Mouse (Mus musculus) limb, embryonic 14.5 days (tissue): Measurements from ENCODE around the gene Tbc1d10b. TPM values are rescaled to one million over a fixed set of nuclear protein-coding genes. Genes with fewer than 3 reads are reported as not detected.

ENCODE experiments used
- ATAC-seq: fragments of 200-750 bp; cut with Nextera tagmentation; 2 replicates; pipeline ENCODE4 v1.8.0; 2017; ENCODE audit warnings: low read depth, moderate number of reproducible peaks, moderate TSS enrichment; ENCODE audit not compliant: low FRiP score
- DNase-seq: peaks from one replicate; pipeline ENCODE4 v3.0.0-alpha.2; 2015; ENCODE audit warnings: low spot score
- H3K27ac ChIP-seq: fragments of 300-500 bp; sonication (generic); replicated peaks from 2 replicates; pipeline ENCODE4 v1.5.1; 2014; ENCODE audit warnings: low read depth, mild to moderate bottlenecking, low read length, moderate library complexity, mixed read lengths
- H3K27me3 ChIP-seq: fragments of 300-500 bp; sonication (generic); 2 replicates; pipeline ENCODE4 v1.6.1; 2014; ENCODE audit warnings: low read length, mixed read lengths; ENCODE audit not compliant: control insufficient read depth, insufficient read depth
- H3K36me3 ChIP-seq: fragments of 300-500 bp; sonication (generic); 2 replicates; pipeline ENCODE4 v1.6.1; 2014; ENCODE audit warnings: mild to moderate bottlenecking, low read length, moderate library complexity, mixed read lengths; ENCODE audit not compliant: control insufficient read depth, insufficient read depth
- H3K4me1 ChIP-seq: fragments of 300-500 bp; sonication (generic); 2 replicates; pipeline ENCODE4 v1.6.1; 2014; ENCODE audit warnings: antibody characterized with exemption, low read length, mixed read lengths; ENCODE audit not compliant: control insufficient read depth, insufficient read depth
- H3K4me2 ChIP-seq: fragments of 300-500 bp; sonication (generic); replicated peaks from 2 replicates; pipeline ENCODE4 v1.6.1; 2014; ENCODE audit warnings: low read depth, mild to moderate bottlenecking, low read length, moderate library complexity; ENCODE audit not compliant: severe bottlenecking
- H3K4me3 ChIP-seq: fragments of 300-500 bp; sonication (generic); replicated peaks from 2 replicates; pipeline ENCODE4 v1.5.1; 2014; ENCODE audit warnings: low read length
- H3K9ac ChIP-seq: fragments of 300-500 bp; sonication (generic); 2 replicates; pipeline ENCODE4 v1.6.1; 2014; ENCODE audit warnings: mild to moderate bottlenecking, low read depth, low read length, moderate library complexity; ENCODE audit not compliant: severe bottlenecking
- H3K9me3 ChIP-seq: fragments of 300-500 bp; sonication (generic); 2 replicates; pipeline ENCODE4 v1.6.1; 2016; ENCODE audit warnings: low read length; ENCODE audit not compliant: control insufficient read depth
- POLR2A ChIP-seq: fragments of 200-500 bp; IDR thresholded peaks from 2 replicates; pipeline ENCODE4 v1.8.0; 2012; ENCODE audit warnings: inconsistent platforms, mild to moderate bottlenecking, moderate library complexity, borderline replicate concordance; ENCODE audit not compliant: insufficient read depth, insufficient read length; ENCODE audit errors: extremely low read depth
- WGBS: fragments of 180-500 bp; shearing (Covaris S2); extraction: QIAGEN DNeasy Blood & Tissue Kit; methylation state at CpG from one replicate; pipeline ENCODE4 v1.1.7; 2014; 5-methylcytosine and 5-hydroxymethylcytosine counted together
- polyA plus RNA-seq, 2 experiments: library from polyadenylated mRNA; depleted of rRNA in 1 of 2; stranded (reverse) in 1 of 2; unstranded in 1 of 2; fragments of >200 nt; fragmentation: Nextera tagmentation in 1 of 2; extraction: Ambion mirVana in 1 of 2; gene quantifications; 2 replicates each; pipeline versions ENCODE4 v1.2.1 to v1.2.3; 2012 to 2014

The Tbc1d10b gene
- polyA plus RNA-seq, 2 experiments, result 27.1 to 46.8 TPM

- no peaks in the 10 kb centered on the region for H3K4me1 ChIP-seq
- no peaks in the 10 kb centered on the region for H3K9me3 ChIP-seq
- H3K4me3 ChIP-seq, result no peak overlapping the region
- WGBS, result 90% methylated on average over 6 of the region's 6 CpGs
- no peak for TF ChIP-seq POLR2A
- H3K27me3 ChIP-seq, result no peaks in the 10 kb centered on the region
- no peaks in the 10 kb centered on the region for H3K36me3 ChIP-seq
- H3K4me2 ChIP-seq, result no peak overlapping the region
- DNase-seq (no peak), ATAC-seq (no peak)
- H3K27ac ChIP-seq, result no peak overlapping the region
- H3K9ac ChIP-seq, result no peak overlapping the region
Measured at GRCm38 (mm10) chr7:127152464-127152863, 55.8 kb downstream of the Tbc1d10b start.

- H3K27me3 ChIP-seq, result no peaks in the 10 kb centered on the region
- H3K27ac ChIP-seq, result no peak overlapping the region
- H3K9ac ChIP-seq, result no peak overlapping the region
- no peak overlapping the region for H3K4me3 ChIP-seq
- no peak overlapping the region for H3K4me2 ChIP-seq
- H3K9me3 ChIP-seq, result no peaks in the 10 kb centered on the region
- no peaks in the 10 kb centered on the region for H3K36me3 ChIP-seq
- H3K4me1 ChIP-seq, result no peaks in the 10 kb centered on the region
- DNase-seq, result no peak
- 61% methylated on average over 3 of the region's 3 CpGs for WGBS
- TF ChIP-seq POLR2A, result no peak
- no peak for ATAC-seq
Measured at GRCm38 (mm10) chr7:127147901-127148300, 60.4 kb downstream of the Tbc1d10b start.

Other genes starting within 250 kb of the Tbc1d10b start
- gene Cdipt, start 232.6 kb downstream of the Tbc1d10b start, polyA plus RNA-seq (2012; rRNA removed), result 123 and 172 TPM in 2 replicates
- 84.8 and 94.0 TPM in 2 replicates for gene Cdipt, start 232.6 kb downstream of the Tbc1d10b start, polyA plus RNA-seq (2014; fragmentation: Nextera tagmentation; extraction: Ambion mirVana)
- gene Cdiptos, start 232.4 kb downstream of the Tbc1d10b start, polyA plus RNA-seq (2012; rRNA removed), result 1.5 and 1.9 TPM in 2 replicates
- gene Cdiptos, start 232.4 kb downstream of the Tbc1d10b start, polyA plus RNA-seq (2014; fragmentation: Nextera tagmentation; extraction: Ambion mirVana), result 0.83 and 1.2 TPM in 2 replicates
- gene Mvp, start 193.8 kb downstream of the Tbc1d10b start, polyA plus RNA-seq (2012; rRNA removed), result 7.9 and 8.0 TPM in 2 replicates
- gene Mvp, start 193.8 kb downstream of the Tbc1d10b start, polyA plus RNA-seq (2014; fragmentation: Nextera tagmentation; extraction: Ambion mirVana), result 7.3 and 7.9 TPM in 2 replicates
- gene Pagr1b, start 192.0 kb downstream of the Tbc1d10b start, polyA plus RNA-seq (2012; rRNA removed), result 3.2 and 4.3 TPM in 2 replicates
- gene Pagr1b, start 192.0 kb downstream of the Tbc1d10b start, polyA plus RNA-seq (2014; fragmentation: Nextera tagmentation; extraction: Ambion mirVana), result 0.61 TPM in 1 of 2 replicates, not detected in the other
- 27.0 and 31.9 TPM in 2 replicates for gene Pagr1a, start 191.1 kb downstream of the Tbc1d10b start, polyA plus RNA-seq (2012; rRNA removed)
- 47.6 and 63.6 TPM in 2 replicates for gene Pagr1a, start 191.1 kb downstream of the Tbc1d10b start, polyA plus RNA-seq (2014; fragmentation: Nextera tagmentation; extraction: Ambion mirVana)
- gene Gm42742, start 187.4 kb downstream of the Tbc1d10b start, polyA plus RNA-seq (2012; rRNA removed), result 111 and 143 TPM in 2 replicates
- 26.8 and 37.7 TPM in 2 replicates for gene Gm42742, start 187.4 kb downstream of the Tbc1d10b start, polyA plus RNA-seq (2014; fragmentation: Nextera tagmentation; extraction: Ambion mirVana)
- gene Prrt2, start 187.3 kb downstream of the Tbc1d10b start, polyA plus RNA-seq (2012; rRNA removed), result 74.6 and 130 TPM in 2 replicates
- gene Prrt2, start 187.3 kb downstream of the Tbc1d10b start, polyA plus RNA-seq (2014; fragmentation: Nextera tagmentation; extraction: Ambion mirVana), result 21.2 and 21.3 TPM in 2 replicates
- gene Maz, start 181.4 kb downstream of the Tbc1d10b start, polyA plus RNA-seq (2012; rRNA removed), result 298 and 365 TPM in 2 replicates
- 66.7 and 81.4 TPM in 2 replicates for gene Maz, start 181.4 kb downstream of the Tbc1d10b start, polyA plus RNA-seq (2014; fragmentation: Nextera tagmentation; extraction: Ambion mirVana)
- gene Kif22, start 166.0 kb downstream of the Tbc1d10b start, polyA plus RNA-seq (2012; rRNA removed), result 57.4 and 68.4 TPM in 2 replicates
- 87.2 and 92.8 TPM in 2 replicates for gene Kif22, start 166.0 kb downstream of the Tbc1d10b start, polyA plus RNA-seq (2014; fragmentation: Nextera tagmentation; extraction: Ambion mirVana)
- 0.45 TPM in 1 of 2 replicates, not detected in the other for gene Zg16, start 121.1 kb downstream of the Tbc1d10b start, polyA plus RNA-seq (2012; rRNA removed)
- gene Zg16, start 121.1 kb downstream of the Tbc1d10b start, polyA plus RNA-seq (2014; fragmentation: Nextera tagmentation; extraction: Ambion mirVana), result not detected in 2 replicates
- 5.6 and 7.1 TPM in 2 replicates for gene AI467606, start 117.1 kb downstream of the Tbc1d10b start, polyA plus RNA-seq (2012; rRNA removed)
- gene AI467606, start 117.1 kb downstream of the Tbc1d10b start, polyA plus RNA-seq (2014; fragmentation: Nextera tagmentation; extraction: Ambion mirVana), result 4.9 and 5.3 TPM in 2 replicates
- 6.0 and 6.5 TPM in 2 replicates for gene Qprt, start 86.2 kb downstream of the Tbc1d10b start, polyA plus RNA-seq (2012; rRNA removed)
- 3.9 and 4.3 TPM in 2 replicates for gene Qprt, start 86.2 kb downstream of the Tbc1d10b start, polyA plus RNA-seq (2014; fragmentation: Nextera tagmentation; extraction: Ambion mirVana)
- gene Spn, start 70.6 kb downstream of the Tbc1d10b start, polyA plus RNA-seq (2012; rRNA removed), result 0.73 and 0.87 TPM in 2 replicates
- 0.37 and 0.44 TPM in 2 replicates for gene Spn, start 70.6 kb downstream of the Tbc1d10b start, polyA plus RNA-seq (2014; fragmentation: Nextera tagmentation; extraction: Ambion mirVana)
- gene Cd2bp2, start 12.4 kb downstream of the Tbc1d10b start, polyA plus RNA-seq (2012; rRNA removed), result 84.2 and 110 TPM in 2 replicates
- gene Cd2bp2, start 12.4 kb downstream of the Tbc1d10b start, polyA plus RNA-seq (2014; fragmentation: Nextera tagmentation; extraction: Ambion mirVana), result 54.2 and 61.0 TPM in 2 replicates
- gene Mylpf, start 422 bp upstream of the Tbc1d10b start, polyA plus RNA-seq (2012; rRNA removed), result 555 and 1,104 TPM in 2 replicates
- 413 and 609 TPM in 2 replicates for gene Mylpf, start 422 bp upstream of the Tbc1d10b start, polyA plus RNA-seq (2014; fragmentation: Nextera tagmentation; extraction: Ambion mirVana)
- gene Zfp553, start 24.6 kb upstream of the Tbc1d10b start, polyA plus RNA-seq (2012; rRNA removed), result 22.5 and 24.9 TPM in 2 replicates
- 19.4 and 20.1 TPM in 2 replicates for gene Zfp553, start 24.6 kb upstream of the Tbc1d10b start, polyA plus RNA-seq (2014; fragmentation: Nextera tagmentation; extraction: Ambion mirVana)
- 14.9 and 22.2 TPM in 2 replicates for gene Sept1, start 24.7 kb upstream of the Tbc1d10b start, polyA plus RNA-seq (2012; rRNA removed)
- gene Sept1, start 24.7 kb upstream of the Tbc1d10b start, polyA plus RNA-seq (2014; fragmentation: Nextera tagmentation; extraction: Ambion mirVana), result 15.3 and 18.6 TPM in 2 replicates
- gene Zfp771, start 35.8 kb upstream of the Tbc1d10b start, polyA plus RNA-seq (2012; rRNA removed), result 115 and 161 TPM in 2 replicates
- gene Zfp771, start 35.8 kb upstream of the Tbc1d10b start, polyA plus RNA-seq (2014; fragmentation: Nextera tagmentation; extraction: Ambion mirVana), result 66.2 and 71.2 TPM in 2 replicates
- gene Dctpp1, start 52.2 kb upstream of the Tbc1d10b start, polyA plus RNA-seq (2012; rRNA removed), result 100 and 120 TPM in 2 replicates
- gene Dctpp1, start 52.2 kb upstream of the Tbc1d10b start, polyA plus RNA-seq (2014; fragmentation: Nextera tagmentation; extraction: Ambion mirVana), result 169 and 177 TPM in 2 replicates
- 22.2 and 24.3 TPM in 2 replicates for gene Sephs2, start 65.6 kb upstream of the Tbc1d10b start, polyA plus RNA-seq (2012; rRNA removed)
- gene Sephs2, start 65.6 kb upstream of the Tbc1d10b start, polyA plus RNA-seq (2014; fragmentation: Nextera tagmentation; extraction: Ambion mirVana), result 74.7 and 79.3 TPM in 2 replicates
- 1.5 and 2.0 TPM in 2 replicates for gene Itgal, start 87.8 kb upstream of the Tbc1d10b start, polyA plus RNA-seq (2012; rRNA removed)
- 0.88 and 1.2 TPM in 2 replicates for gene Itgal, start 87.8 kb upstream of the Tbc1d10b start, polyA plus RNA-seq (2014; fragmentation: Nextera tagmentation; extraction: Ambion mirVana)
- gene Zfp768, start 137.1 kb upstream of the Tbc1d10b start, polyA plus RNA-seq (2012; rRNA removed), result 38.4 and 51.9 TPM in 2 replicates
- gene Zfp768, start 137.1 kb upstream of the Tbc1d10b start, polyA plus RNA-seq (2014; fragmentation: Nextera tagmentation; extraction: Ambion mirVana), result 5.5 and 5.9 TPM in 2 replicates
- 7.3 and 8.0 TPM in 2 replicates for gene Zfp747, start 167.6 kb upstream of the Tbc1d10b start, polyA plus RNA-seq (2012; rRNA removed)
- 7.0 and 7.2 TPM in 2 replicates for gene Zfp747, start 167.6 kb upstream of the Tbc1d10b start, polyA plus RNA-seq (2014; fragmentation: Nextera tagmentation; extraction: Ambion mirVana)
- gene 9130019O22Rik, start 178.7 kb upstream of the Tbc1d10b start, polyA plus RNA-seq (2012; rRNA removed), result 3.5 and 3.9 TPM in 2 replicates
- gene 9130019O22Rik, start 178.7 kb upstream of the Tbc1d10b start, polyA plus RNA-seq (2014; fragmentation: Nextera tagmentation; extraction: Ambion mirVana), result 4.5 and 6.4 TPM in 2 replicates
- gene E430018J23Rik, start 185.2 kb upstream of the Tbc1d10b start, polyA plus RNA-seq (2012; rRNA removed), result 8.8 and 11.6 TPM in 2 replicates
- gene E430018J23Rik, start 185.2 kb upstream of the Tbc1d10b start, polyA plus RNA-seq (2014; fragmentation: Nextera tagmentation; extraction: Ambion mirVana), result 7.3 and 10.1 TPM in 2 replicates
- gene Zfp764, start 198.4 kb upstream of the Tbc1d10b start, polyA plus RNA-seq (2012; rRNA removed), result 7.8 and 8.8 TPM in 2 replicates
- gene Zfp764, start 198.4 kb upstream of the Tbc1d10b start, polyA plus RNA-seq (2014; fragmentation: Nextera tagmentation; extraction: Ambion mirVana), result 8.4 and 9.1 TPM in 2 replicates
- gene Zfp688, start 213.6 kb upstream of the Tbc1d10b start, polyA plus RNA-seq (2012; rRNA removed), result 18.6 and 24.8 TPM in 2 replicates
- 24.3 and 25.2 TPM in 2 replicates for gene Zfp688, start 213.6 kb upstream of the Tbc1d10b start, polyA plus RNA-seq (2014; fragmentation: Nextera tagmentation; extraction: Ambion mirVana)
- 10.2 and 14.7 TPM in 2 replicates for gene Zfp689, start 240.7 kb upstream of the Tbc1d10b start, polyA plus RNA-seq (2012; rRNA removed)
- 7.7 and 10.5 TPM in 2 replicates for gene Zfp689, start 240.7 kb upstream of the Tbc1d10b start, polyA plus RNA-seq (2014; fragmentation: Nextera tagmentation; extraction: Ambion mirVana)